Mouse (Mus musculus) lung, postnatal 0 days (tissue): ENCODE measurements at regions not wholly inside any gene's neighbourhood (a gene's known extent, or its start where the extent isn't known, plus 50 kb on each side); places are given as distances from the start of the nearest gene placed in this dataset.

ENCODE experiments used
- ATAC-seq: fragments of 200-750 bp; cut with Nextera tagmentation; 2 replicates; pipeline ENCODE4 v1.8.0; 2017; ENCODE audit warnings: moderate library complexity
- DNase-seq: peaks from one replicate; pipeline ENCODE4 v3.0.0-alpha.2; 2016; ENCODE audit warnings: low spot score
- H3K27ac ChIP-seq: fragments of 300-500 bp; sonication (generic); 2 replicates; pipeline ENCODE4 v1.5.1; 2014; ENCODE audit warnings: antibody characterized with exemption, mild to moderate bottlenecking, low read length, mixed read lengths
- H3K27me3 ChIP-seq: fragments of 300-500 bp; sonication (generic); replicated peaks from 2 replicates; pipeline ENCODE4 v1.6.1; 2014; ENCODE audit warnings: low read length, mixed read lengths; ENCODE audit not compliant: insufficient read depth
- H3K36me3 ChIP-seq: fragments of 300-500 bp; sonication (generic); 2 replicates; pipeline ENCODE4 v1.6.1; 2014; ENCODE audit warnings: low read length, mixed read lengths; ENCODE audit not compliant: insufficient read depth
- H3K4me1 ChIP-seq: fragments of 300-500 bp; sonication (generic); 2 replicates; pipeline ENCODE4 v1.6.1; 2014; ENCODE audit warnings: antibody characterized with exemption, low read depth, low read length, mixed read lengths; ENCODE audit not compliant: insufficient read depth
- H3K4me2 ChIP-seq: fragments of 300-500 bp; sonication (generic); replicated peaks from 2 replicates; pipeline ENCODE4 v1.6.1; 2014; ENCODE audit warnings: low read depth, mild to moderate bottlenecking, low read length, moderate library complexity, mixed read lengths
- H3K4me3 ChIP-seq: fragments of 300-500 bp; sonication (generic); 2 replicates; pipeline ENCODE4 v1.5.1; 2014; ENCODE audit warnings: low read depth, low read length
- H3K9ac ChIP-seq: fragments of 300-500 bp; sonication (generic); replicated peaks from 2 replicates; pipeline ENCODE4 v1.6.1; 2014; ENCODE audit warnings: low read depth, mild to moderate bottlenecking
- H3K9me3 ChIP-seq: fragments of 300-500 bp; sonication (generic); 2 replicates; pipeline ENCODE4 v1.6.1; 2016; ENCODE audit warnings: low read length, mixed read lengths
- CTCF ChIP-seq: IDR thresholded peaks from 2 replicates; pipeline ENCODE4 v1.5.1; 2016; ENCODE audit warnings: antibody characterized with exemption, mild to moderate bottlenecking
- EP300 ChIP-seq: IDR thresholded peaks from 2 replicates; pipeline ENCODE4 v1.6.1; 2016; ENCODE audit warnings: antibody characterized with exemption, mild to moderate bottlenecking, control low read depth
- WGBS: fragments of 180-500 bp; shearing (Covaris S2); extraction: QIAGEN DNeasy Blood & Tissue Kit; methylation state at CpG from one replicate; pipeline ENCODE4 v1.1.7; 2014; 5-methylcytosine and 5-hydroxymethylcytosine counted together

DNA sequence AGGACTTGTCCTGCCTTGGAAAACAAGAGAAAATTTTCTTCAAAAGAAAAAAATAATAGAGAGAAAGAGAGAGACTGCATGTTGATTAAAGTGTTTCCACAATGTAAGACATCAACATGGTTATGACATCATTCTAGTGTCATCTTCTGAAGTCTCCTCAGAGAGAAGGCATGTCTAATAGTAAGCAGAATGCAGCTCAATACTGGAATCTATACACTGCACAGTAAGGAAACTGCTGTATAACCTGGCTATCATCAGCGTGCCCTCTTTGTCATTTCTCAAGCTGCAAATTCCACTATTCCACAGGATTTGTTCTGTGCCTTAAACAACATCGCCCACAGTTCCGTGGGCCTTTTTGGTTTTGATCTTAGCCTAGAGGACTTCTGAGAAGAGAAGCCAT lies 82.8 kb upstream of the Mapk10 start:
- ATAC-seq (no peak), DNase-seq (no peak)
- no peaks in the 10 kb centered on the region for H3K36me3 ChIP-seq
- no peak overlapping the region for H3K27ac ChIP-seq
- no peak overlapping the region for H3K4me2 ChIP-seq
- 81% methylated on average over 3 of the region's 3 CpGs for WGBS
- no peak overlapping the region for H3K4me3 ChIP-seq
- no peak overlapping the region for H3K9ac ChIP-seq
- no peaks in the 10 kb centered on the region for H3K4me1 ChIP-seq
- H3K9me3 ChIP-seq = no peaks in the 10 kb centered on the region
- no peaks in the 10 kb centered on the region for H3K27me3 ChIP-seq
- TF ChIP-seq EP300 (no peak), CTCF (no peak)

DNA sequence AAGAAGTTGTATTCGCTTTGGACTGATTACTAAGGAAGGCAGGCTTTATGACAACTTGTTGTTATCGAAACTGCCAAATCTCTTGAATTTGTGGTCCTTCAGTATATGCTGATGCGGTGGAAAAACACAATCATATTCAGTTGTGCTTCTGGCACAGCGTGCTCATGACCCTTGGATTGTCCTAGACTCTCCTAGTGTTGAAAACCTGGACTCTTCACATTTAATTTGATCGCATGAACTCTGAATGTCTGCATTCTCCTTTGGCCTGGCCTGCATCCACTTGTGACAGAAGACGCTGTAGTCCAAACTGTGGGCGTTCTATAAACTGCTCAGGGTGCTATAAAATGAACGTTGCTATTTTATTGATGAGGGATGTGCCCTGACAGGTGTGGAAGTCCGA lies 80.6 kb upstream of the Mapk10 start:
- Histone ChIP-seq H3K4me3 (no peak overlapping the region), H3K9me3 (no peaks in the 10 kb centered on the region), H3K27ac (no peak overlapping the region), H3K4me1 (no peaks in the 10 kb centered on the region), H3K27me3 (no peaks in the 10 kb centered on the region), H3K36me3 (no peaks in the 10 kb centered on the region), H3K9ac (no peak overlapping the region), H3K4me2 (no peak overlapping the region)
- TF ChIP-seq EP300 (no peak), CTCF (no peak)
- ATAC-seq (no peak), DNase-seq (no peak)
- WGBS = 79% methylated on average over 9 of the region's 9 CpGs

- H3K36me3 ChIP-seq = no peaks in the 10 kb centered on the region
- no peak for DNase-seq
- no peak overlapping the region for H3K9ac ChIP-seq
- ATAC-seq = no peak
- no peak for TF ChIP-seq CTCF
- H3K4me3 ChIP-seq = no peak overlapping the region
- no peak overlapping the region for H3K4me2 ChIP-seq
- 65% methylated on average over 8 of the region's 8 CpGs for WGBS
- no peak overlapping the region for H3K27ac ChIP-seq
- H3K27me3 ChIP-seq = no peaks in the 10 kb centered on the region
- no peaks in the 10 kb centered on the region for H3K4me1 ChIP-seq
- H3K9me3 ChIP-seq = no peaks in the 10 kb centered on the region
These were observed 80.1 kb upstream of the Mapk10 start for GRCm38 (mm10) chr5:103291219-103291618.

GRCm38 (mm10) chr5:103269206-103269605 lies 58.1 kb upstream of the Mapk10 start:
- no peak for TF ChIP-seq EP300
- TF ChIP-seq CTCF = no peak
- H3K4me2 ChIP-seq = no peak overlapping the region
- H3K27ac ChIP-seq = no peak overlapping the region
- H3K9ac ChIP-seq = no peak overlapping the region
- H3K4me1 ChIP-seq = no peaks in the 10 kb centered on the region
- 84% methylated on average over 6 of the region's 6 CpGs for WGBS
- H3K4me3 ChIP-seq = no peak overlapping the region
- DNase-seq (no peak), ATAC-seq (no peak)
- no peaks in the 10 kb centered on the region for H3K36me3 ChIP-seq
- H3K27me3 ChIP-seq = no peaks in the 10 kb centered on the region
- no peaks in the 10 kb centered on the region for H3K9me3 ChIP-seq

DNA sequence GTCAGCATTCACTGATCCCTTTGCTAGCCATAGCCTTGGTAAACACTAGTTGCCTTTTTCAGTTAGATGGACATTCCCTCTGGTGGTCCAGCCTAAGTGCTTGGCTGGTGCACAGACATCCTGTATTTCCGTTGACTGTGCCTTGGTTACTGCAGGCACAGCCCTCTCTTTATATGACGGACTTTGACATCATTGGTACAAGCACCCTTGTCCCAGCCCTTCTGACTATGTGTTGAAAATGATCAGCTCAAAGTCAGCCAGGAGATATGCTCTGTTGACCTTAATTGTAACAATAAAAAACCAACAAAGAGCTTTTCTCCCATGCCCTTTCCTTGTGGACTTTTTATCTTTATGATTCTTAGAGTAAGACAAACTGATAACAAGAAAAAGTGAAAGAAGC lies 53.8 kb upstream of the Mapk10 start:
- no peak overlapping the region for H3K4me3 ChIP-seq
- WGBS = 67% methylated on average over 2 of the region's 2 CpGs
- H3K27ac ChIP-seq = no peak overlapping the region
- no peaks in the 10 kb centered on the region for H3K27me3 ChIP-seq
- TF ChIP-seq CTCF (no peak), EP300 (no peak)
- no peaks in the 10 kb centered on the region for H3K9me3 ChIP-seq
- no peak for ATAC-seq
- H3K9ac ChIP-seq = no peak overlapping the region
- H3K36me3 ChIP-seq = no peaks in the 10 kb centered on the region
- no peaks in the 10 kb centered on the region for H3K4me1 ChIP-seq
- H3K4me2 ChIP-seq = no peak overlapping the region
- DNase-seq = no peak

DNA sequence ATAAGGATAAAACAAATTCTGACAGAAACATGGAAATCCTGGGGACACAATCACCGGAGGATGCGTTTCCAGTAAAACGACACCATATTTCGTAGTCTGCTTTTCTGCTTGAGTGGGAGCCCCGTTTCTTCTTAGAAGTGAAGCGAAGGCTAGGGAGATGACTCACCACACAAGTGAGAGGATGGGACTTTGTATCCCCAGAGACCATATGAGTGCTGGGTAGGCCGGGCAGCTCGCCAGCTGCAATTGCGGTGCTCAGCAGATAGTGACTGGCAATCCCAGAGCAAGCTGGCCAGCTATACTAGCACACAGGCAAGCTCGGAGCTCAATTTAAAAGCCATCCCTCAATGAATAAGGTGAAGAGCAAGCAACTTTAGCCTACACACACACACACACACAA lies 50.3 kb upstream of the Mapk10 start:
- no peak for ATAC-seq
- Histone ChIP-seq H3K9me3 (no peaks in the 10 kb centered on the region), H3K9ac (no peak overlapping the region), H3K27ac (no peak overlapping the region), H3K4me3 (no peak overlapping the region), H3K36me3 (no peaks in the 10 kb centered on the region), H3K27me3 (no peaks in the 10 kb centered on the region), H3K4me1 (no peaks in the 10 kb centered on the region), H3K4me2 (no peak overlapping the region)
- no peak for TF ChIP-seq EP300
- no peak for TF ChIP-seq CTCF
- WGBS = 84% methylated on average over 10 of the region's 10 CpGs
- DNase-seq = no peak
